ENCODE assay signal across 9 mouse cellular contexts in genomic region chr17:36418091-36418754, GRCm38 (mm10). TPM values are rescaled to one million over a fixed set of nuclear protein-coding genes. Genes with fewer than 3 reads are reported as not detected.
DNase-seq lines count a peak whose midpoint lies in the region; ATAC-seq and TF ChIP-seq lines count a peak whose summit lies in the region.
"Had no signal": no experiment of that assay in that cellular context is flagged by ENCODE, and none has a peak within 500 bp of the region (broad histone marks: within the 10 kb centered on the region; RNA-seq: fewer than 3 reads in every experiment).

No protein-coding gene starts in this region.

- intact Hi-C loops in heart, postnatal 10 days (cut with DNase I) = loop anchor here (2.0 kb wide), 1 partner anchor 61 kb away; no protein-coding TSS in a partner anchor
- intact Hi-C loops in left cerebral cortex, postnatal 14 days (cut with DNase I) = loop anchor here (2.0 kb wide), 1 partner anchor 59 kb away; no protein-coding TSS in a partner anchor

- ATAC-seq in kidney, embryonic 16.5 days (ENCODE audit: low FRiP score, low TSS enrichment) = no peak
- ATAC-seq in neutrophil, adult 5-6 weeks (ENCODE audit: extremely low read depth, insufficient number of reproducible peaks, low FRiP score, poor library complexity, severe bottlenecking) = peak; percentile 75

- H3K4me3 ChIP-seq in kidney, embryonic 16.5 days (ENCODE audit: low read length) = no peak overlapping the region
- no peak overlapping the region for H3K4me3 ChIP-seq in ES-Bruce4 (ENCODE audit: low read depth, low read length)
- H3K4me3 ChIP-seq in cerebellum, adult 2 months (replicated peaks; ENCODE audit: insufficient read depth, low read depth, low read length) = no peak overlapping the region
- H3K4me3 ChIP-seq: embryonic facial prominence, embryonic 15.5 days had no signal

- no peaks in the 10 kb centered on the region for H3K27me3 ChIP-seq in kidney, embryonic 16.5 days (ENCODE audit: insufficient read depth, low read length)
- H3K27me3 ChIP-seq in ES-Bruce4 (ENCODE audit: control insufficient read depth, insufficient read depth, low read length, poor library complexity, severe bottlenecking) = no peaks in the 10 kb centered on the region
- H3K27me3 ChIP-seq in cerebellum, adult 2 months (ENCODE audit: control insufficient read depth, insufficient read depth, low read length) = no peaks in the 10 kb centered on the region
- H3K27me3 ChIP-seq: embryonic facial prominence, embryonic 15.5 days had no signal

- no peaks in the 10 kb centered on the region for H3K36me3 ChIP-seq in kidney, embryonic 16.5 days (ENCODE audit: insufficient read depth, low read length)
- no peaks in the 10 kb centered on the region for H3K36me3 ChIP-seq in ES-Bruce4 (ENCODE audit: control insufficient read depth, insufficient read depth, low read length, poor library complexity, severe bottlenecking)
- H3K36me3 ChIP-seq: embryonic facial prominence, embryonic 15.5 days had no signal

- no peak for TF ChIP-seq POLR2A in ES-Bruce4 (IDR thresholded peaks at IDR 0.05; ENCODE audit: insufficient read depth, low read length)
- TF ChIP-seq POLR2A in cerebellum, adult 2 months (IDR thresholded peaks at IDR 0.05; ENCODE audit: borderline replicate concordance, insufficient read depth, low read length) = no peak

- no peaks in the 10 kb centered on the region for H3K4me1 ChIP-seq in kidney, embryonic 16.5 days (ENCODE audit: insufficient read depth, low read length)
- H3K4me1 ChIP-seq in ES-Bruce4 (ENCODE audit: control insufficient read depth, insufficient read depth, low read length) = no peaks in the 10 kb centered on the region
- H3K4me1 ChIP-seq in cerebellum, adult 2 months (ENCODE audit: control insufficient read depth, insufficient read depth, low read length) = no peaks in the 10 kb centered on the region
- H3K4me1 ChIP-seq: embryonic facial prominence, embryonic 15.5 days had no signal

- no peak overlapping the region for H3K27ac ChIP-seq in kidney, embryonic 16.5 days (ENCODE audit: low read length)
- no peak overlapping the region for H3K27ac ChIP-seq in ES-Bruce4 (ENCODE audit: insufficient read depth, low read length)
- no peak overlapping the region for H3K27ac ChIP-seq in cerebellum, adult 2 months (ENCODE audit: insufficient read depth, low read length)
- H3K27ac ChIP-seq: embryonic facial prominence, embryonic 15.5 days had no signal

- no peak overlapping the region for H3K4me2 ChIP-seq in kidney, embryonic 16.5 days (replicated peaks; ENCODE audit: low read depth, low read length)
- H3K4me2 ChIP-seq: embryonic facial prominence, embryonic 15.5 days had no signal

- no peak overlapping the region for H3K9ac ChIP-seq in kidney, embryonic 16.5 days (replicated peaks; ENCODE audit: low read length)
- no peak overlapping the region for H3K9ac ChIP-seq in ES-Bruce4 (ENCODE audit: low read depth, poor library complexity, severe bottlenecking)
- H3K9ac ChIP-seq: embryonic facial prominence, embryonic 15.5 days had no signal

- no peak for TF ChIP-seq EP300 in ES-Bruce4 (IDR thresholded peaks at IDR 0.05; ENCODE audit: insufficient read depth, low read depth, low read length)

- 0 out of 2 replicates have a peak, but pooled peaks cover 3% of the 10 kb centered on the region for H3K9me3 ChIP-seq in kidney, embryonic 16.5 days (ENCODE audit: low read length)
- H3K9me3 ChIP-seq in ES-Bruce4 (replicated peaks; ENCODE audit: control insufficient read depth, insufficient read depth, low read length, poor library complexity, severe bottlenecking) = no peaks in the 10 kb centered on the region
- H3K9me3 ChIP-seq: embryonic facial prominence, embryonic 15.5 days had no signal

- peak; percentile 12 for DNase-seq in kidney, adult 11 months
- DNase-seq in cerebellum, adult 2 months = peak; percentile 14 to 37
- DNase-seq in heart, postnatal 10 days = peak; percentile 33 to 40
- DNase-seq in left cerebral cortex, postnatal 14 days (ENCODE audit: low spot score in 2 of 2) = peak; percentile 33 to 51
- no peak for DNase-seq in testis, postnatal 14 days (ENCODE audit: low spot score)

- peak; percentile 34 for TF ChIP-seq CTCF in ES-Bruce4 (IDR thresholded peaks at IDR 0.05; ENCODE audit: low read depth, low read length)
- peak; percentile 68 for TF ChIP-seq CTCF in cerebellum, adult 2 months (IDR thresholded peaks at IDR 0.05; ENCODE audit: borderline replicate concordance, insufficient read depth, low read depth, low read length)

- WGBS in kidney, embryonic 16.5 days = 24% methylated on average over 4 of the region's 4 CpGs
- WGBS in cerebellum, adult 2 months = 21% methylated on average over 4 of the region's 4 CpGs

RNA-seq across cellular contexts. Expression of gene H2-M10.4, which starts 43.9 kb away (rescaled TPM):
- polyA plus RNA-seq in kidney, embryonic 16.5 days (2015; fragmentation: Nextera tagmentation; extraction: Ambion mirVana) = not detected in 2 replicates
- polyA plus RNA-seq in ES-Bruce4 (2011; ENCODE audit: insufficient read depth, insufficient read length, low read depth, missing spikeins) = not detected in 2 replicates
- polyA plus RNA-seq in cerebellum, adult 2 months (2012; rRNA removed) = not detected in 2 replicates
- total RNA-seq in heart, postnatal 10 days (2021) = not detected
- not detected for total RNA-seq in left cerebral cortex, postnatal 14 days (2021)
- total RNA-seq in neutrophil, adult 5-6 weeks (2017) = not detected in 2 replicates
- polyA plus RNA-seq: embryonic facial prominence, embryonic 15.5 days had no signal

RNA-seq across cellular contexts. Expression of gene H2-M10.3, which starts 50.0 kb away (rescaled TPM):
- not detected in 2 replicates for polyA plus RNA-seq in kidney, embryonic 16.5 days (2015; fragmentation: Nextera tagmentation; extraction: Ambion mirVana)
- not detected in 2 replicates for polyA plus RNA-seq in ES-Bruce4 (2011; ENCODE audit: insufficient read depth, insufficient read length, low read depth, missing spikeins)
- not detected in 2 replicates for polyA plus RNA-seq in cerebellum, adult 2 months (2012; rRNA removed)
- total RNA-seq in heart, postnatal 10 days (2021) = not detected
- not detected for total RNA-seq in left cerebral cortex, postnatal 14 days (2021)
- total RNA-seq in neutrophil, adult 5-6 weeks (2017) = not detected in 2 replicates
- polyA plus RNA-seq: embryonic facial prominence, embryonic 15.5 days had no signal
